Mouse (Mus musculus) thymus, adult 2 months (tissue): ENCODE measurements around the gene Sstr4.

Source experiments
- CTCF ChIP-seq: fragments of 200-500 bp; IDR thresholded peaks from 2 replicates; pipeline ENCODE4 v1.5.1; 2012; ENCODE audit warnings: mild to moderate bottlenecking, control low read depth, low read length, moderate library complexity, borderline replicate concordance; ENCODE audit not compliant: control insufficient read depth, poor library complexity, insufficient read depth; ENCODE audit errors: extremely low read depth
- POLR2A ChIP-seq: fragments of 200-500 bp; IDR thresholded peaks from 2 replicates; pipeline ENCODE4 v1.6.1; 2012; ENCODE audit warnings: mild to moderate bottlenecking, low read length, control low read depth, moderate library complexity; ENCODE audit not compliant: control insufficient read depth, poor library complexity, insufficient read depth; ENCODE audit errors: extremely low read depth

GRCm38 (mm10) chr2:148397784-148398100 lies 2.6 kb downstream of the Sstr4 start:
- TF ChIP-seq CTCF: no peak
- TF ChIP-seq POLR2A: no peak
